Mouse (Mus musculus): ENCODE results near the gene Panx2.

GRCm38 (mm10) chr15:89084826-89085225, 25.3 kb downstream of the Panx2 start:
- TF ChIP-seq CTCF (IDR thresholded peaks at IDR 0.05; ENCODE audit: control insufficient read depth, insufficient read depth, insufficient read length) (no peak), MAX (IDR thresholded peaks at IDR 0.05) (no peak), USF1 (IDR thresholded peaks at IDR 0.05; ENCODE audit: low read depth) (no peak)
